Mouse (Mus musculus): ENCODE results near the gene Spic.
"Not testable (repeated sequence)": the region's sequence is repeated elsewhere in the genome, so short reads cannot be mapped to it uniquely, and the experiment has no call there.

DNA sequence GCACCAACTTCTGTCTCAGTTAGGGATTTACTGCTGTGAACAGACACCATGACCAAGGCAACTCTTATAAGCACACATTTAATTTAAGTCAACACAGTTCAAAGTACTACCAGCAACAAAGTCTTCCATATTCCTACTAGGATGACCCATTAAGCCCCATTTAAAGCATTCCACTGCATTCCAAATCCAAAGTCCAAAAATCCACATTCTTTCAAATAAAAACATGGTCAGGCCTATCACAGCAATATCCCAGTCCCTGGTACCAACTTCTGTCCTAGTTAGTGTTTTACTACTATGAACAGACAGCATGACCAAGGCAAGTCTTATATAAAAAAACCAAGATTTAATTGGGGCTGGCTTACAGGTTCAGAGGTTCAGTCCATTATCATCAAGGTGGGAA is 21.0 kb downstream of the Spic start:
- TF ChIP-seq POLR2A (IDR thresholded peaks at IDR 0.05; ENCODE audit: low read depth, low read length); CTCF (IDR thresholded peaks at IDR 0.05; ENCODE audit: extremely low read depth, insufficient read length, insufficient replicate concordance, low read depth, low read length): not testable (repeated sequence)

All from small intestine, adult 2 months (tissue).